Mouse (Mus musculus) spleen, adult 2 months (tissue): ENCODE measurements at regions not wholly inside any gene's neighbourhood (a gene's known extent, or its start where the extent isn't known, plus 50 kb on each side); places are given as distances from the start of the nearest gene placed in this dataset.

Source experiments
- CTCF ChIP-seq: fragments of 200-500 bp; IDR thresholded peaks from 2 replicates; pipeline ENCODE4 v1.5.1; 2011; ENCODE audit warnings: mild to moderate bottlenecking, inconsistent platforms; ENCODE audit not compliant: insufficient read depth, insufficient read length, insufficient replicate concordance; ENCODE audit errors: extremely low read depth
- POLR2A ChIP-seq: fragments of 200-500 bp; IDR thresholded peaks from 2 replicates; pipeline ENCODE4 v1.6.1; 2011; ENCODE audit warnings: low read depth, low read length, inconsistent platforms

DNA sequence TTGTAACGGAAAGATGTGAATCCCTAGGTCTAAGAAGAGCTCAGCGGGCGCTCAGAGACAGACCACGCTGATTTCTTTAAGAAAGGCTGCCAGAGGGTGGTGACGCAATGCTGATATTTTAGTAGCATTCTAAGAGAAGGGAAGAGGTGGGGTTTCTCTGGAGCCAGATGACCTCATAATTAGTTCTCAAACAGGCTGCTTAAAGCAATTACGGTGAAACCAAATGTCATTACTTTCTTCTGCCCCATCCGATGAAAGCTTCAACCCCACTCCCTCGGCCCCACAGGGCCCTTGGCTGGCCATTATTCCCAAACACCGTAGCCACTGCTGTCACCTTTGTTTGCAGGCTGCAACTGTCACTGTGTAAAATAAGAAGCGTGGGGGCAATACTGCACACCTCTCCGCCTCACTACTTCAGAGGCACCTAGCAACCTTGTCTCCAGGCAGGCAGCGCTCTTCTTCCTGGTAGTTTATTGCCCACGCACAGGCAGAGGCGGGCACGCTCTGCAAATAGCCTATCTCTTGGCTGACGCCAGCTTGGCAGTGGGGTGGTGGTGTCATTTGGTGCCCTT, 50.6 kb upstream of the Btg3 start:
- TF ChIP-seq POLR2A (no peak), CTCF (no peak)
